Mouse (Mus musculus) CH12.LX (cell line): ENCODE data around the gene Lmf1.
A peak's percentile ranks its signal among the peaks of the same experiment; 100 is the strongest.

ENCODE experiments used
- CTCF ChIP-seq, 2 experiments: IDR thresholded peaks in 1 of 2; conservative IDR thresholded peaks in 1 of 2; 2 replicates each; pipeline ENCODE4 v1.5.1; 2011 to 2012; ENCODE audit warnings: low read depth in 2 of 2, low read length in 2 of 2, improper control_type of control experiment in 1 of 2, inconsistent platforms in 1 of 2, mild to moderate bottlenecking in 1 of 2, moderate library complexity in 1 of 2
- EP300 ChIP-seq: IDR thresholded peaks from 2 replicates; pipeline ENCODE4 v1.6.1; 2011; ENCODE audit warnings: low read length, improper control_type of control experiment

DNA sequence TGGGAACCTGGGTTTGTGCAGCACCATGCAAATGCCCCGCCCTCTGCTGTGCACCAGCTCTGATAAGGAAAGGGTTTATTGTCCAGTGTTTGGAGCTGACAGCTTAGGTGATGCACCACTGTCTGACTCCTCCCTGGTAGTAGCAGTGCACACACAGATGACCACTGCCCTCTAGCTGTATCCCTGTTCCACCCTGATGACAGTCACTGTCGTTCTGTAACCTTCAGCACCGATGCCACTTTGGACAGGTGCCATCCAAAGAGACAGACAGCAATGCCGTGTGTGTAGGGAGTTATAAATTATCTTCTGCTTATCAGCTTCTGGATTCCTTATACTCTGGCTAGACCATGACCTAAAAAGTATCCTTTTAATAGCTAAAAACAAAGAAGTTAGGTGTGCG, 16.6 kb downstream of the Lmf1 start:
- TF ChIP-seq EP300 (no peak), CTCF (conservative IDR thresholded peaks at IDR 0.05 in 1 of 2, IDR thresholded peaks at IDR 0.05 in 1 of 2; ENCODE audit: low read depth in 2 of 2, low read length in 2 of 2) (peak in 1 of 2 experiments; percentile 35; a peak in 2 of 4 replicates)
